Mouse (Mus musculus) ES-E14 (cell line): ENCODE data around the gene 4933405L10Rik. TPM values are rescaled to one million over a fixed set of nuclear protein-coding genes. Genes with fewer than 3 reads are reported as not detected.

Experiments used
- DNase-seq: peaks from one replicate; pipeline ENCODE4 v3.0.0-alpha.2; 2013; ENCODE audit warnings: low read depth, low spot score
- H3K27ac ChIP-seq: 2 replicates; pipeline ENCODE4 v1.5.1; 2012; ENCODE audit warnings: low read depth, mild to moderate bottlenecking, low read length, moderate library complexity, mixed read lengths; ENCODE audit not compliant: poor library complexity, insufficient read depth, severe bottlenecking
- H3K36me3 ChIP-seq: 2 replicates; pipeline ENCODE4 v1.6.1; 2012; ENCODE audit warnings: mild to moderate bottlenecking, low read length, moderate library complexity, mixed read lengths; ENCODE audit not compliant: control insufficient read depth, poor library complexity, insufficient read depth, severe bottlenecking
- H3K4me1 ChIP-seq, 2 experiments: fragments of 150-350 bp in 1 of 2; sonication (generic) in 1 of 2; 2 replicates each; pipeline ENCODE4 v1.6.1; 2012; ENCODE audit warnings: low read length in 2 of 2, mild to moderate bottlenecking in 1 of 2, mixed read lengths in 1 of 2; ENCODE audit not compliant: control insufficient read depth in 2 of 2, insufficient read depth in 2 of 2, poor library complexity in 1 of 2
- H3K4me3 ChIP-seq, 2 experiments: fragments of 150-350 bp in 1 of 2; sonication (generic) in 1 of 2; 2 replicates each; pipeline ENCODE4 v1.5.1; 2012; ENCODE audit warnings: low read length in 2 of 2, low read depth in 1 of 2, mild to moderate bottlenecking in 1 of 2, mixed read lengths in 1 of 2; ENCODE audit not compliant: insufficient read depth in 1 of 2, poor library complexity in 1 of 2, severe bottlenecking in 1 of 2
- H3K9ac ChIP-seq: 2 replicates; pipeline ENCODE4 v1.6.1; 2012; ENCODE audit warnings: low read depth, mild to moderate bottlenecking, low read length, mixed read lengths; ENCODE audit not compliant: poor library complexity, insufficient read depth, severe bottlenecking
- H3K9me3 ChIP-seq: fragments of 150-350 bp; sonication (generic); 2 replicates; pipeline ENCODE4 v1.6.1; 2012; ENCODE audit warnings: low read depth, mild to moderate bottlenecking, low read length; ENCODE audit not compliant: control insufficient read depth, insufficient read depth
- CHD2 ChIP-seq: IDR thresholded peaks from 2 replicates; pipeline ENCODE4 v1.6.1; 2014; ENCODE audit warnings: mild to moderate bottlenecking, low read depth, low read length, inconsistent platforms
- HCFC1 ChIP-seq: IDR thresholded peaks from 2 replicates; pipeline ENCODE4 v1.6.1; 2012; ENCODE audit warnings: low read length, inconsistent platforms, borderline replicate concordance; ENCODE audit not compliant: insufficient read depth
- MAFK ChIP-seq: IDR thresholded peaks from 2 replicates; pipeline ENCODE4 v1.6.1; 2014; ENCODE audit warnings: mild to moderate bottlenecking, low read depth, low read length, inconsistent platforms; ENCODE audit not compliant: insufficient read depth
- ZC3H11A ChIP-seq: IDR thresholded peaks from 2 replicates; pipeline ENCODE4 v1.6.1; 2012; ENCODE audit warnings: low read depth, mild to moderate bottlenecking, inconsistent platforms, low read length, borderline replicate concordance
- ZNF384 ChIP-seq: IDR thresholded peaks from 2 replicates; pipeline ENCODE4 v1.6.1; 2012; ENCODE audit warnings: low read depth, low read length, inconsistent platforms
- in situ Hi-C, 2 experiments: fragments of 600-800 bp; cut with MboI; formaldehyde crosslinking; loops; one replicate each; pipeline ENCODE4 v1.15.1; 2025; ENCODE audit warnings: low sequenced_read_pairs in 2 of 2, inconsistent platforms in 1 of 2; ENCODE audit not compliant: unreplicated experiment in 2 of 2
- total RNA-seq: library from RNA; depleted of rRNA; stranded (reverse); fragments of 300-350 nt; gene quantifications from 2 replicates; pipeline ENCODE4 v1.2.3, GENCODE M21; 2012

Gene 4933405L10Rik
- total RNA-seq, 1 experiment, result 0.18 TPM

GRCm38 (mm10) chr8:105693648-105694047, 13.8 kb upstream of the 4933405L10Rik start:
- peak overlapping the region; percentile 58 to 67 for H3K4me3 ChIP-seq
- no peak for TF ChIP-seq MAFK
- TF ChIP-seq HCFC1, result no peak; the same call in 1 of the 2 replicates
- no peak for TF ChIP-seq ZNF384
- no peak for TF ChIP-seq CHD2
- no peak for TF ChIP-seq ZC3H11A
- DNase-seq, result peak; percentile 60
- in situ Hi-C loops, result no loop called here
- no peaks in the 10 kb centered on the region for H3K9me3 ChIP-seq
- no peak overlapping the region for H3K9ac ChIP-seq
- peaks cover 0 to 2% of the 10 kb centered on the region in 2 experiments; a peak in 2 of 4 replicates for H3K4me1 ChIP-seq
- H3K36me3 ChIP-seq, result peaks cover 12% of the 10 kb centered on the region; the same call in 1 of the 2 replicates
- H3K27ac ChIP-seq, result no peak overlapping the region

- Histone ChIP-seq H3K4me1 (peaks cover 0 to 2% of the 10 kb centered on the region in 2 experiments; a peak in 1 of 4 replicates), H3K9ac (no peak overlapping the region)
Observed at GRCm38 (mm10) chr8:105694051-105694799, 13.2 kb upstream of the 4933405L10Rik start.

GRCm38 (mm10) chr8:105695080-105695780, 12.2 kb upstream of the 4933405L10Rik start:
- peak overlapping the region in 1 of 2 experiments; percentile 24; a peak in 1 of 4 replicates for H3K4me3 ChIP-seq
- in situ Hi-C loops, result no loop called here
- TF ChIP-seq MAFK, result no peak
- no peak for TF ChIP-seq HCFC1
- no peak for TF ChIP-seq ZNF384
- no peak for TF ChIP-seq ZC3H11A
- TF ChIP-seq CHD2, result no peak
- no peak overlapping the region for H3K9ac ChIP-seq
- H3K4me1 ChIP-seq, result peaks cover 2 to 4% of the 10 kb centered on the region in 2 experiments; a peak in 1 of 4 replicates
- H3K9me3 ChIP-seq, result no peaks in the 10 kb centered on the region
- H3K36me3 ChIP-seq, result peaks cover 14% of the 10 kb centered on the region; the same call in 1 of the 2 replicates
- H3K27ac ChIP-seq, result no peak overlapping the region
- no peak for DNase-seq

More at GRCm38 (mm10) chr8:105694051-105694799, 13.2 kb upstream of the 4933405L10Rik start:
- in situ Hi-C loops, result no loop called here
- H3K9me3 ChIP-seq, result no peaks in the 10 kb centered on the region
- TF ChIP-seq HCFC1 (no peak), CHD2 (no peak), ZNF384 (no peak), MAFK (no peak), ZC3H11A (no peak)
- DNase-seq, result no peak
- peak overlapping the region; percentile 58 to 67 for H3K4me3 ChIP-seq
- no peak overlapping the region for H3K27ac ChIP-seq
- peaks cover 14% of the 10 kb centered on the region; the same call in 1 of the 2 replicates for H3K36me3 ChIP-seq

- Histone ChIP-seq H3K27ac (no peak overlapping the region), H3K9ac (no peak overlapping the region), H3K9me3 (no peaks in the 10 kb centered on the region), H3K4me1 (peaks cover 2 to 7% of the 10 kb centered on the region in 2 experiments; a peak in 1 of 4 replicates), H3K4me3 (no peak overlapping the region), H3K36me3 (peaks cover 14% of the 10 kb centered on the region; the same call in 1 of the 2 replicates)
- no peak for DNase-seq
- in situ Hi-C loops, result no loop called here
- TF ChIP-seq ZNF384 (no peak), ZC3H11A (no peak), HCFC1 (no peak), MAFK (no peak), CHD2 (no peak)
Observed at GRCm38 (mm10) chr8:105697196-105697780, 10.2 kb upstream of the 4933405L10Rik start.
